Mouse (Mus musculus) layer of hippocampus, adult 9-11 months (tissue): ENCODE results near the gene Sowahd.

ENCODE experiments used
- DNase-seq: peaks from one replicate; pipeline ENCODE4 v3.0.0; 2022

The Sowahd gene

DNA sequence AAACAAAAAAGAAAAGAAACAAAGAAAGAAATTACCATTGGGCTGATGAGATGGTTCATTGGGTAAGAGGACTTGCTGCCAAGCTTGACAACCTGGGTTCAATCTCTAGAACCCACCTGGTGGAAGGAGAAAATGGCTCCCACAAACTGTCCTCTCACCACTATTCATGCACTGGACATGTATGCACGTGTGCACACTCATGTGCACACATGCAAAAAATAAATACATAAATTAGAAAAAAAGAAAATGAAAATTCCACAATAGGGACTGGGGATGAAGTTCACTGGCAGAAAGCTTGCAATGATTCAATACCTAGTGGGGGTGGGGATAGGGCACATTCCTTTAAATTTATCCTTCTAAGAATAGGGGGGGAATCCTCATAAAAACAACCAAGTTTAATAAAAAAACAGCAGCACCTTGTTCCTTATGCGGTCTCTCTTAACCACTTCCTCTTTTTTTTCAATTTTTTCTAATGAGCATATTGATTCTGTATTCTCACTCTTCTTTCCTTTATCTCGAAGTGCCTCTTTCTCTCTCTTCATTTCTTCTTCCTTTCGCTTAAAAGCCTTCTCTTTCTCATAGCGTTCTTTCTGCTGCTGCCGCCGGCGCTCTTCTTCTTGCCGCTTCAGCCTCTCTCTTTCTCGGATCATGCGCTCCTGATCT lies 46.6 kb downstream of the Sowahd start:
- DNase-seq: no peak

DNA sequence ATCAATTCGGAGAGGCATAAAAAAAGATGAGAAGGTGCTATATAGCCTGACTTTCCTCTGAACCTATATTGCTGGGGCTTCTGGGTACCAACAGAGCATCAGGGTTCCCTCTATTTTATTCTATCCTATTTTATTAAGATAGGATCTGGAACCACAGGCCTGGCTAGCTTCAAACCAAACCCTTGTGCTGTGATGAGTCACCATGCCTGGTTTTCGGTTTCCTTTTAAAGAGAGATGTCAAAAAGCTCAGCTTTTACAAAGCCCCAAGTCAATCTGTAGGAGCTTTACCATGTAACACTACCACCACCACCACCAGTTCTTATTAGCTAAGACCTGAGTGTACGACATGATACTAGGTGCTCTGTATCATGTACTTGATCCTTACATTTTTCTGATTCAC lies 50.0 kb downstream of the Sowahd start:
- no peak for DNase-seq
